Mouse (Mus musculus) stomach, postnatal 0 days (tissue): ENCODE measurements at regions not wholly inside any gene's neighbourhood (a gene's known extent, or its start where the extent isn't known, plus 50 kb on each side); places are given as distances from the start of the nearest gene placed in this dataset.
A peak's percentile ranks its signal among the peaks of the same experiment; 100 is the strongest.

Experiments used
- ATAC-seq: fragments of 200-750 bp; cut with Nextera tagmentation; 2 replicates; pipeline ENCODE4 v1.8.0; 2017; ENCODE audit not compliant: low FRiP score, low TSS enrichment
- DNase-seq: peaks from one replicate; pipeline ENCODE4 v3.0.0-alpha.2; 2016; ENCODE audit warnings: low spot score
- H3K27ac ChIP-seq: fragments of 300-500 bp; sonication (generic); replicated peaks from 2 replicates; pipeline ENCODE4 v1.5.1; 2014; ENCODE audit warnings: mild to moderate bottlenecking, control low read depth
- H3K27me3 ChIP-seq: fragments of 300-500 bp; sonication (generic); 2 replicates; pipeline ENCODE4 v1.6.1; 2014; ENCODE audit warnings: low read length; ENCODE audit not compliant: control insufficient read depth, insufficient read depth
- H3K36me3 ChIP-seq: fragments of 300-500 bp; sonication (generic); 2 replicates; pipeline ENCODE4 v1.6.1; 2014; ENCODE audit warnings: low read length, mixed read lengths; ENCODE audit not compliant: control insufficient read depth, insufficient read depth
- H3K4me1 ChIP-seq: fragments of 300-500 bp; sonication (generic); replicated peaks from 2 replicates; pipeline ENCODE4 v1.6.1; 2014; ENCODE audit warnings: antibody characterized with exemption; ENCODE audit not compliant: control insufficient read depth, insufficient read depth
- H3K4me2 ChIP-seq: fragments of 300-500 bp; sonication (generic); replicated peaks from 2 replicates; pipeline ENCODE4 v1.6.1; 2014; ENCODE audit warnings: low read depth, mild to moderate bottlenecking, control low read depth, moderate library complexity
- H3K4me3 ChIP-seq: fragments of 300-500 bp; sonication (generic); 2 replicates; pipeline ENCODE4 v1.5.1; 2014; ENCODE audit warnings: low read depth, low read length, control low read depth
- H3K9ac ChIP-seq: fragments of 300-500 bp; sonication (generic); 2 replicates; pipeline ENCODE4 v1.6.1; 2014; ENCODE audit warnings: mild to moderate bottlenecking, low read length, control low read depth, mixed read lengths
- H3K9me3 ChIP-seq: fragments of 300-500 bp; sonication (generic); 2 replicates; pipeline ENCODE4 v1.6.1; 2016; ENCODE audit warnings: low read length; ENCODE audit not compliant: control insufficient read depth
- CTCF ChIP-seq: IDR thresholded peaks from 2 replicates; pipeline ENCODE4 v1.5.1; 2016; ENCODE audit warnings: antibody characterized with exemption, low read depth, mild to moderate bottlenecking, moderate library complexity
- EP300 ChIP-seq: optimal IDR thresholded peaks from 2 replicates; pipeline ENCODE3; 2016; ENCODE audit warnings: antibody characterized with exemption
- WGBS: fragments of 180-500 bp; shearing (Covaris S2); extraction: QIAGEN DNeasy Blood & Tissue Kit; methylation state at CpG from one replicate; pipeline ENCODE4 v1.1.7; 2014; 5-methylcytosine and 5-hydroxymethylcytosine counted together

DNA sequence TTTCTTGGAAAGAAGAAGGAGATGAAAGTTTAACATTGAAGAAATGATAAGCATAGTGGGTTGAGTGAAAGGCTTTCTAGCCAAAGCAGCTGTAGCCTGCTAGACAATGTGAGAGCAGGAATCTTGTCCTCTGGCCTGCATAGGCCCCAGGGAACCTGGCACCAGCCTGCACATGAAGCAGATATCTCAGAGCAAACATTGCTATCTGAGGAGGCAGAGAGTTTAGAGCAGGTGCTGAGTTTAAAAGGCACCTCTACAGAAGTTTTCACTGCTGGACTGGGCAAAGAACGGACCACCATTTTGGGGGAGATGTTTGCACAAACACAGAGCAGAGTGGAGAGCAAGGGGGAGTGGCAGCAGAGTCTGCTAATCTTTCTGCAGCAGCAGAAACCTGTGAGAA is 657.9 kb upstream of the Pabpc5 start:
- no peak overlapping the region for H3K4me2 ChIP-seq
- no peak overlapping the region for H3K27ac ChIP-seq
- no peaks in the 10 kb centered on the region for H3K36me3 ChIP-seq
- 33% methylated on average over 1 of the region's 1 CpGs for WGBS
- H3K4me1 ChIP-seq, result no peaks in the 10 kb centered on the region
- no peak overlapping the region for H3K4me3 ChIP-seq
- TF ChIP-seq EP300, result no peak
- TF ChIP-seq CTCF, result no peak
- H3K9ac ChIP-seq, result no peak overlapping the region
- DNase-seq, result peak; percentile 36
- peak; percentile 93 for ATAC-seq
- H3K27me3 ChIP-seq, result no peaks in the 10 kb centered on the region
- H3K9me3 ChIP-seq, result no peaks in the 10 kb centered on the region
